Mouse (Mus musculus) ES-Bruce4 (cell line): Measurements from ENCODE around the gene Dnah8.

Experiments used
- CTCF ChIP-seq: IDR thresholded peaks from one replicate; pipeline ENCODE4 v1.8.1; 2011; ENCODE audit warnings: low read depth, low read length
- EP300 ChIP-seq: IDR thresholded peaks from 2 replicates; pipeline ENCODE4 v1.6.1; 2011; ENCODE audit warnings: low read depth, low read length; ENCODE audit not compliant: insufficient read depth

- no peak for TF ChIP-seq CTCF
- TF ChIP-seq EP300, result no peak
Measured at GRCm38 (mm10) chr17:30821115-30821514, 197.0 kb downstream of the Dnah8 start.
